In the genomic region with DNA sequence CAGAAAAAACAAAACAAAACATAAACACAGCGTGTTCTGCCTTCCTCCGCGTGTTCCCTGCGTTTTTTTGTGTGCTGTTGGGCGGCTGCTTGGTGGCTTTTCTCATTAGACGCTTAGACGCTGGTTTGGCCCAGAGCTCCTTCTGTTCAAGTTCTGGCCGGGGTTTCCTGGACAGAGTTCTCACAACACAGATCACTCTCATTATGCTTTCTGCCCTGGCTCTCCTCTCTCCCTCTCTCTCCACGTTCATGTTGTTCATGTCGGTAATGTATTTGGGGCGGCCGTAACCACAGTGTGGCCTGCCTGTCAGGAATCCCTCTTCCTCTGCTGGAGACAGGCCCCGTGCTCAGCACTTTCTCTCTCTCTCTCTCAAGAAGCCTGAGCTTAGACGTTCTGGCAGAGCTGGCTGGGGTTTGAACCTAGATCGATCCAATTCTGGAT, we compare ENCODE assay signal across 9 mouse cellular contexts. TPM values are rescaled to one million over a fixed set of nuclear protein-coding genes. Genes with fewer than 3 reads are reported as not detected.
A peak's percentile ranks its signal among the peaks of the same experiment; 100 is the strongest.
DNase-seq lines count a peak whose midpoint lies in the region; ATAC-seq and TF ChIP-seq lines count a peak whose summit lies in the region.
"Had no signal": no experiment of that assay in that cellular context is flagged by ENCODE, and none has a peak within 500 bp of the region (broad histone marks: within the 10 kb centered on the region; RNA-seq: fewer than 3 reads in every experiment).

No protein-coding gene starts in this region.

- 13% methylated on average over 15 of the region's 15 CpGs for WGBS in embryonic facial prominence, embryonic 14.5 days
- 29% methylated on average over 15 of the region's 15 CpGs for WGBS in limb, embryonic 14.5 days
- WGBS in small intestine, adult 2 months: 64% methylated on average over 15 of the region's 15 CpGs

- H3K9ac ChIP-seq in embryonic facial prominence, embryonic 14.5 days (ENCODE audit: low read depth, low read length): peak overlapping the region; percentile 92
- H3K9ac ChIP-seq in limb, embryonic 14.5 days (ENCODE audit: low read depth, low read length, severe bottlenecking): peak overlapping the region; percentile 44

- H3K4me2 ChIP-seq in embryonic facial prominence, embryonic 14.5 days (ENCODE audit: low read depth, low read length): peak overlapping the region; percentile 94
- peak overlapping the region; percentile 74 for H3K4me2 ChIP-seq in limb, embryonic 14.5 days (replicated peaks; ENCODE audit: low read depth, low read length, severe bottlenecking)

- no peaks in the 10 kb centered on the region for H3K9me3 ChIP-seq in embryonic facial prominence, embryonic 14.5 days (ENCODE audit: control insufficient read depth, low read length)
- no peaks in the 10 kb centered on the region for H3K9me3 ChIP-seq in limb, embryonic 14.5 days (ENCODE audit: control insufficient read depth, low read length)

- TF ChIP-seq CTCF in small intestine, adult 2 months (IDR thresholded peaks at IDR 0.05; ENCODE audit: extremely low read depth, insufficient read length, insufficient replicate concordance, low read depth, low read length): no peak

- no peaks in the 10 kb centered on the region for H3K27me3 ChIP-seq in embryonic facial prominence, embryonic 14.5 days (replicated peaks; ENCODE audit: control insufficient read depth, insufficient read depth, low read length)
- no peaks in the 10 kb centered on the region for H3K27me3 ChIP-seq in limb, embryonic 14.5 days (ENCODE audit: control insufficient read depth, insufficient read depth, low read length)
- H3K27me3 ChIP-seq in small intestine, adult 2 months (ENCODE audit: control insufficient read depth, insufficient read depth, low read length): no peaks in the 10 kb centered on the region

- peak overlapping the region; percentile 65 for H3K27ac ChIP-seq in embryonic facial prominence, embryonic 14.5 days (replicated peaks; ENCODE audit: low read depth, low read length)
- peak overlapping the region; percentile 69 for H3K27ac ChIP-seq in limb, embryonic 14.5 days (replicated peaks; ENCODE audit: low read depth, low read length)
- peak overlapping the region; percentile 54 for H3K27ac ChIP-seq in small intestine, adult 2 months (ENCODE audit: insufficient read depth, low read depth, low read length)

- peak; percentile 64 for DNase-seq in gastrocnemius, adult 18-20 months (ENCODE audit: low spot score)
- DNase-seq in gastrocnemius, postnatal 10 days: no peak
- DNase-seq in embryonic facial prominence, embryonic 14.5 days (ENCODE audit: low spot score): peak; percentile 75
- peak; percentile 53 for DNase-seq in heart, postnatal 4 days
- DNase-seq in limb, embryonic 14.5 days (ENCODE audit: low spot score): no peak
- no peak for DNase-seq in layer of hippocampus, adult 11-12 months (ENCODE audit: low spot score)
- no peak for DNase-seq in ovary, adult 18-20 months (ENCODE audit: low spot score)

- ATAC-seq in embryonic facial prominence, embryonic 14.5 days (ENCODE audit: low read depth): no peak; the same call in 1 of the 2 replicates
- ATAC-seq in limb, embryonic 14.5 days (ENCODE audit: low FRiP score, low read depth): no peak

- no peaks in the 10 kb centered on the region for H3K36me3 ChIP-seq in embryonic facial prominence, embryonic 14.5 days (ENCODE audit: control insufficient read depth, insufficient read depth, low read length)
- H3K36me3 ChIP-seq in limb, embryonic 14.5 days (ENCODE audit: control insufficient read depth, insufficient read depth, low read length): peaks cover 14% of the 10 kb centered on the region; the same call in 1 of the 2 replicates
- no peaks in the 10 kb centered on the region for H3K36me3 ChIP-seq in small intestine, adult 2 months (ENCODE audit: control insufficient read depth, insufficient read depth, low read length)

- TF ChIP-seq POLR2A in limb, embryonic 14.5 days (IDR thresholded peaks at IDR 0.05; ENCODE audit: borderline replicate concordance, extremely low read depth, insufficient read depth, insufficient read length): no peak
- no peak for TF ChIP-seq POLR2A in small intestine, adult 2 months (IDR thresholded peaks at IDR 0.05; ENCODE audit: low read depth, low read length)

- H3K4me1 ChIP-seq in embryonic facial prominence, embryonic 14.5 days (ENCODE audit: control insufficient read depth, insufficient read depth, low read length): peaks cover 31% of the 10 kb centered on the region
- peaks cover 39% of the 10 kb centered on the region for H3K4me1 ChIP-seq in limb, embryonic 14.5 days (ENCODE audit: control insufficient read depth, insufficient read depth, low read length)
- peaks cover 11% of the 10 kb centered on the region for H3K4me1 ChIP-seq in small intestine, adult 2 months (ENCODE audit: control insufficient read depth, insufficient read depth, insufficient read length, low read length)

- peak overlapping the region; percentile 92 for H3K4me3 ChIP-seq in embryonic facial prominence, embryonic 14.5 days (ENCODE audit: low read depth, low read length)
- H3K4me3 ChIP-seq in limb, embryonic 14.5 days (replicated peaks; ENCODE audit: low read length): peak overlapping the region; percentile 99
- H3K4me3 ChIP-seq in small intestine, adult 2 months (ENCODE audit: low read depth, low read length): peak overlapping the region; percentile 5

RNA-seq across cellular contexts. Expression of a gene that starts 2.9 kb away (rescaled TPM):
- 10 to 100 TPM; 87.2 to 94.2 TPM for total RNA-seq in gastrocnemius, adult 18-20 months (2021)
- total RNA-seq in gastrocnemius, postnatal 10 days (2021): 100 to 1,000 TPM; 107 to 130 TPM
- 28.6 and 28.8 TPM in 2 replicates for polyA plus RNA-seq in embryonic facial prominence, embryonic 14.5 days (2014; fragmentation: Nextera tagmentation; extraction: Ambion mirVana)
- 10 to 100 TPM; 62.9 to 66.0 TPM for total RNA-seq in heart, postnatal 4 days (2021)
- polyA plus RNA-seq in limb, embryonic 14.5 days (2012; rRNA removed): 119 and 145 TPM in 2 replicates
- polyA plus RNA-seq in limb, embryonic 14.5 days (2014; fragmentation: Nextera tagmentation; extraction: Ambion mirVana): 25.0 and 26.3 TPM in 2 replicates
- 65.1 and 136 TPM in 2 replicates for polyA plus RNA-seq in small intestine, adult 2 months (2012; rRNA removed)

RNA-seq across cellular contexts. Expression of a gene that starts 24.8 kb away (rescaled TPM):
- 10 to 100 TPM; 14.8 to 16.5 TPM for total RNA-seq in gastrocnemius, adult 18-20 months (2021)
- 10 to 100 TPM; 12.7 to 16.6 TPM for total RNA-seq in gastrocnemius, postnatal 10 days (2021)
- polyA plus RNA-seq in embryonic facial prominence, embryonic 14.5 days (2014; fragmentation: Nextera tagmentation; extraction: Ambion mirVana): 13.9 and 20.3 TPM in 2 replicates
- 10 to 100 TPM; 10.5 to 12.7 TPM for total RNA-seq in heart, postnatal 4 days (2021)
- polyA plus RNA-seq in limb, embryonic 14.5 days (2012; rRNA removed): 69.2 and 82.4 TPM in 2 replicates
- 20.4 and 24.1 TPM in 2 replicates for polyA plus RNA-seq in limb, embryonic 14.5 days (2014; fragmentation: Nextera tagmentation; extraction: Ambion mirVana)
- polyA plus RNA-seq in small intestine, adult 2 months (2012; rRNA removed): 9.9 and 13.6 TPM in 2 replicates

RNA-seq across cellular contexts. Expression of a gene that starts 43.3 kb away (rescaled TPM):
- not detected for total RNA-seq in gastrocnemius, adult 18-20 months (2021)
- not detected for total RNA-seq in gastrocnemius, postnatal 10 days (2021)
- not detected in 2 replicates for polyA plus RNA-seq in embryonic facial prominence, embryonic 14.5 days (2014; fragmentation: Nextera tagmentation; extraction: Ambion mirVana)
- total RNA-seq in heart, postnatal 4 days (2021): not detected
- not detected in 2 replicates for polyA plus RNA-seq in limb, embryonic 14.5 days (2012; rRNA removed)
- not detected in 2 replicates for polyA plus RNA-seq in limb, embryonic 14.5 days (2014; fragmentation: Nextera tagmentation; extraction: Ambion mirVana)
- 5.2 and 2,024 TPM in 2 replicates for polyA plus RNA-seq in small intestine, adult 2 months (2012; rRNA removed)
- total RNA-seq: gastrocnemius, adult 8-10 months had no signal

RNA-seq across cellular contexts. Expression of a gene that starts 49.9 kb away (rescaled TPM):
- 100 to 1,000 TPM; 617 to 621 TPM for total RNA-seq in gastrocnemius, adult 18-20 months (2021)
- total RNA-seq in gastrocnemius, postnatal 10 days (2021): 100 to 1,000 TPM; 938 to 959 TPM
- 1,928 and 1,996 TPM in 2 replicates for polyA plus RNA-seq in embryonic facial prominence, embryonic 14.5 days (2014; fragmentation: Nextera tagmentation; extraction: Ambion mirVana)
- 100 to 1,000 TPM; 852 to 919 TPM for total RNA-seq in heart, postnatal 4 days (2021)
- polyA plus RNA-seq in limb, embryonic 14.5 days (2012; rRNA removed): 3,411 and 4,152 TPM in 2 replicates
- polyA plus RNA-seq in limb, embryonic 14.5 days (2014; fragmentation: Nextera tagmentation; extraction: Ambion mirVana): 2,030 and 2,068 TPM in 2 replicates
- polyA plus RNA-seq in small intestine, adult 2 months (2012; rRNA removed): 1,193 and 2,017 TPM in 2 replicates

RNA-seq across cellular contexts. Expression of a gene that starts 55.7 kb away (rescaled TPM):
- total RNA-seq in gastrocnemius, adult 18-20 months (2021): 10 to 100 TPM; 27.9 to 31.1 TPM
- 10 to 100 TPM; 33.4 to 41.7 TPM for total RNA-seq in gastrocnemius, postnatal 10 days (2021)
- 40.3 and 41.9 TPM in 2 replicates for polyA plus RNA-seq in embryonic facial prominence, embryonic 14.5 days (2014; fragmentation: Nextera tagmentation; extraction: Ambion mirVana)
- total RNA-seq in heart, postnatal 4 days (2021): 10 to 100 TPM; 52.7 to 56.7 TPM
- polyA plus RNA-seq in limb, embryonic 14.5 days (2012; rRNA removed): 47.0 and 59.2 TPM in 2 replicates
- 42.8 and 49.7 TPM in 2 replicates for polyA plus RNA-seq in limb, embryonic 14.5 days (2014; fragmentation: Nextera tagmentation; extraction: Ambion mirVana)
- polyA plus RNA-seq in small intestine, adult 2 months (2012; rRNA removed): 26.4 and 30.7 TPM in 2 replicates

Comparison
In these comparisons a context has a peak if more than half of its experiments do, and no peak if none do; other contexts are left out.
1. DNase-seq: peak in gastrocnemius, adult 18-20 months (single experiment), embryonic facial prominence, embryonic 14.5 days (single experiment) and heart, postnatal 4 days (single experiment); none in gastrocnemius, postnatal 10 days (single experiment), limb, embryonic 14.5 days (single experiment), layer of hippocampus, adult 11-12 months (single experiment) and ovary, adult 18-20 months (single experiment).
2. H3K4me3 ChIP-seq: peak in every context shown above with its lines; median percentile 99 in limb, embryonic 14.5 days; 92 in embryonic facial prominence, embryonic 14.5 days; 5 in small intestine, adult 2 months.
3. Peak in every context shown above with its lines, with median percentiles within 50 percentile points of each other: H3K27ac ChIP-seq.